7 mouse cellular contexts compared by ENCODE assay signal in the genomic region with DNA sequence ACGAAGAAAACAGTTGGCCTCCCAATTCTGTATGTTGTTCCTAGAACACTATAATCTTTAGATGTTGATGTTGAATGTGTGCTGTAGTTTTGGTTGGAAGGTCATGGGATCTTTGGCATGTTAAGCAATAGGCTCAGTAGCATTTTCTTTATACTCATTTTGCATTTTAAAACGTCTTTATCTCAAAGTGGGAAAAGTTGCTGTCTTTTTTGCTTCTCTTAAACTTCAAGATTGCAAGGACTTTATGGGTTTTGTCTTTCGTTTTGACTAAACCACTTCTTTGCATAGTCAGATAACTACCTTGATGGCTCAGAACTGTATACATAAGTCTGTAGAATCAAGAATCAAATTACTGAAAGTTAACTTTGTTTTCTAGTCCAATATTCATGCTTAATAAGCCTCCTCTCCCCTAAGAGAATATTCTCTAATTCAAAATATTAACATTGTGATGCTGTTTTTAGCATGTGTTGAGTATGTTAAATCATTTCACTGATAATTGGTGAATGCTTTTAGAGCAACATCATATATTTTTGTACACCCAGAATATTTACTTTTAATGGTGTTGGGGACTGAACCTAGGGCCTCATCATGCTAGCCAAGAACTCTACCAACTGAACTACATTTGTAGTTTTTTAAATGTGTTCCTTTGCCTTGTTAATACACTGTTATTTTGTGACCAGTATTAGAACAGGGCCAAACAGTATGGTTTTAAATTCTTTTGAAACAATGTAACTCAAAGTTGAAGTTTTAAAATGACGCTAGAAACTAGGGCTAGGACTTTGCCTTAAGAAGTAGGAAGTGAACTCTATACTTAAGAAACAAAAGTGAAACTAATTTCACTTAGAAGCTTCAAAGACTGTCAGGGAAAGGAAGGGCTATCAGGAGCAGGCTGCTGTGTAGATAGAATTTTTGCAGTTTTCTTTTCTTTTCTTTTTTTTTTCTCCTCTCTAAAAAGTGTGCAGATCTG. TPM values are rescaled to one million over a fixed set of nuclear protein-coding genes. Genes with fewer than 3 reads are reported as not detected.
DNase-seq lines count a peak whose midpoint lies in the region; ATAC-seq and TF ChIP-seq lines count a peak whose summit lies in the region.

No protein-coding gene starts in this region.

- TF ChIP-seq POLR2A in MEL (IDR thresholded peaks at IDR 0.05; ENCODE audit: control insufficient read depth in 1 of 2, insufficient read depth in 1 of 2, low read depth in 1 of 2, low read length in 2 of 2, poor library complexity in 1 of 2): no peak

- H3K36me3 ChIP-seq in MEL (ENCODE audit: control insufficient read depth in 1 of 2, insufficient read depth in 2 of 2, low read length in 2 of 2): peaks cover 0 to 20% of the 10 kb centered on the region in 2 experiments; a peak in 2 of 4 replicates
- no peaks in the 10 kb centered on the region for H3K36me3 ChIP-seq in hindbrain, embryonic 10.5 days

- no peak for TF ChIP-seq CTCF in MEL (IDR thresholded peaks at IDR 0.05 in 2 of 3, conservative IDR thresholded peaks at IDR 0.05 in 1 of 3; ENCODE audit: control insufficient read depth in 1 of 3, insufficient read depth in 1 of 3, low read depth in 2 of 3, low read length in 3 of 3, poor library complexity in 1 of 3, severe bottlenecking in 1 of 3)

- TF ChIP-seq EP300 in MEL (IDR thresholded peaks at IDR 0.05; ENCODE audit: low read depth in 1 of 2, low read length in 2 of 2): no peak

- TF ChIP-seq RAD21 in MEL (IDR thresholded peaks at IDR 0.05; ENCODE audit: low read depth, low read length): no peak

- H3K4me1 ChIP-seq in MEL (ENCODE audit: control insufficient read depth in 1 of 2, insufficient read depth in 2 of 2, low read length in 2 of 2): peaks cover 12 to 13% of the 10 kb centered on the region in 2 experiments
- H3K4me1 ChIP-seq in hindbrain, embryonic 10.5 days (replicated peaks): peaks cover 57% of the 10 kb centered on the region

- ATAC-seq in megakaryocyte, adult 5-6 weeks (ENCODE audit: poor library complexity, severe bottlenecking): peak; percentile 47

- WGBS in hindbrain, embryonic 10.5 days: 64% methylated on average over 4 of the region's 4 CpGs

- peak overlapping the region; percentile 95 for H3K9ac ChIP-seq in MEL (ENCODE audit: control insufficient read depth, low read depth, low read length, poor library complexity, severe bottlenecking)

- peak overlapping the region; percentile 19 to 83; a peak in 3 of 4 replicates for H3K4me3 ChIP-seq in MEL (ENCODE audit: control insufficient read depth in 1 of 2, insufficient read depth in 1 of 2, low read depth in 2 of 2, low read length in 2 of 2)
- peak overlapping the region; percentile 85 for H3K4me3 ChIP-seq in hindbrain, embryonic 10.5 days

- peak overlapping the region; percentile 51 for H3K27ac ChIP-seq in MEL (ENCODE audit: control insufficient read depth, low read depth, low read length)
- H3K27ac ChIP-seq in hindbrain, embryonic 10.5 days: no peak overlapping the region

- no peaks in the 10 kb centered on the region for H3K9me3 ChIP-seq in MEL (replicated peaks; ENCODE audit: insufficient read depth, low read length)
- H3K9me3 ChIP-seq in hindbrain, embryonic 10.5 days: no peaks in the 10 kb centered on the region

- DNase-seq in CD4-positive helper T cell, adult 2 months (ENCODE audit: low read depth, low spot score): peak; percentile 70
- DNase-seq in MEL (ENCODE audit: low read depth, low spot score): peak; percentile 67
- DNase-seq in hindbrain, embryonic 10.5 days (ENCODE audit: low spot score): no peak
- DNase-seq in adrenal gland, adult 18-20 months (ENCODE audit: low spot score in 2 of 2): no peak
- DNase-seq in right cerebral cortex, postnatal 10 days (ENCODE audit: low spot score in 2 of 2): no peak
- DNase-seq in left cerebral cortex, adult 18-20 months (ENCODE audit: low spot score in 2 of 2): no peak

- no peaks in the 10 kb centered on the region for H3K27me3 ChIP-seq in MEL (ENCODE audit: control insufficient read depth in 1 of 2, insufficient read depth in 2 of 2, low read length in 2 of 2)
- H3K27me3 ChIP-seq in hindbrain, embryonic 10.5 days (ENCODE audit: insufficient read depth, poor library complexity, severe bottlenecking): no peaks in the 10 kb centered on the region

- H3K79me2 ChIP-seq in MEL (ENCODE audit: control insufficient read depth, insufficient read depth, low read length, poor library complexity): peaks cover 47% of the 10 kb centered on the region

TF ChIP-seq in MEL, 35 proteins besides CTCF, POLR2A, EP300 and RAD21:
- TF ChIP-seq ZMIZ1 (IDR thresholded peaks at IDR 0.05; ENCODE audit: low read depth, low read length): no peak
- no peak for TF ChIP-seq ZNF384 (IDR thresholded peaks at IDR 0.05; ENCODE audit: low read depth, low read length)
- TF ChIP-seq BHLHE40 (IDR thresholded peaks at IDR 0.05; ENCODE audit: borderline replicate concordance, low read depth, low read length): no peak
- peak; percentile 89; the same call in 1 of the 2 replicates for TF ChIP-seq CHD1 (IDR thresholded peaks at IDR 0.05; ENCODE audit: low read depth, low read length)
- TF ChIP-seq TBP (IDR thresholded peaks at IDR 0.05; ENCODE audit: low read depth, low read length): no peak
- no peak for TF ChIP-seq UBTF (IDR thresholded peaks at IDR 0.05; ENCODE audit: borderline replicate concordance, insufficient read depth, low read depth, low read length)
- no peak for TF ChIP-seq JUND (IDR thresholded peaks at IDR 0.05; ENCODE audit: low read depth, low read length)
- peak; percentile 32; the same call in 1 of the 2 replicates for TF ChIP-seq NELFE (IDR thresholded peaks at IDR 0.05; ENCODE audit: low read depth, low read length)
- TF ChIP-seq MAX (IDR thresholded peaks at IDR 0.05; ENCODE audit: low read length): peak; percentile 44; the same call in 1 of the 2 replicates
- TF ChIP-seq ZC3H11A (IDR thresholded peaks at IDR 0.05; ENCODE audit: low read depth, low read length): no peak
- no peak for TF ChIP-seq GATA1 (IDR thresholded peaks at IDR 0.05; ENCODE audit: low read depth, low read length)
- peak; percentile 86; the same call in 1 of the 2 replicates for TF ChIP-seq SIN3A (IDR thresholded peaks at IDR 0.05; ENCODE audit: low read length)
- 0 out of 2 replicates have a peak, but pooled peaks have one; percentile 2 for TF ChIP-seq MYC (IDR thresholded peaks at IDR 0.05; ENCODE audit: low read depth, low read length)
- TF ChIP-seq MXI1 (IDR thresholded peaks at IDR 0.05; ENCODE audit: low read depth, low read length): peak; percentile 65
- TF ChIP-seq SMC3 (IDR thresholded peaks at IDR 0.05; ENCODE audit: low read depth, low read length): no peak
- no peak for TF ChIP-seq POLR2AphosphoS2 (IDR thresholded peaks at IDR 0.05; ENCODE audit: low read length)
- TF ChIP-seq USF2 (IDR thresholded peaks at IDR 0.05; ENCODE audit: borderline replicate concordance in 1 of 2, insufficient read depth in 1 of 2, low read depth in 1 of 2, low read length in 2 of 2): no peak
- no peak for TF ChIP-seq USF1 (IDR thresholded peaks at IDR 0.05; ENCODE audit: low read depth, low read length)
- no peak for TF ChIP-seq POLR2AphosphoS5 (IDR thresholded peaks at IDR 0.05; ENCODE audit: borderline replicate concordance, low read depth, low read length)
- no peak for TF ChIP-seq ELF1 (IDR thresholded peaks at IDR 0.05; ENCODE audit: low read depth, low read length)
- no peak for TF ChIP-seq KAT2A (conservative IDR thresholded peaks at IDR 0.05; ENCODE audit: low read depth, low read length)
- TF ChIP-seq MAZ (IDR thresholded peaks at IDR 0.05; ENCODE audit: low read depth, low read length): no peak
- no peak; the same call in 1 of the 2 replicates for TF ChIP-seq HCFC1 (IDR thresholded peaks at IDR 0.05; ENCODE audit: low read depth, low read length)
- TF ChIP-seq E2F4 (IDR thresholded peaks at IDR 0.05; ENCODE audit: borderline replicate concordance, low read depth, low read length): no peak
- TF ChIP-seq ZKSCAN1 (IDR thresholded peaks at IDR 0.05; ENCODE audit: low read depth, low read length): no peak
- no peak for TF ChIP-seq NRF1 (IDR thresholded peaks at IDR 0.05; ENCODE audit: insufficient read depth, low read depth, low read length, poor library complexity, severe bottlenecking)
- no peak for TF ChIP-seq CHD2 (IDR thresholded peaks at IDR 0.05; ENCODE audit: low read length)
- no peak for TF ChIP-seq TCF12 (IDR thresholded peaks at IDR 0.05; ENCODE audit: low read depth, low read length)
- no peak for TF ChIP-seq MAFK (IDR thresholded peaks at IDR 0.05; ENCODE audit: borderline replicate concordance, low read depth, low read length)
- TF ChIP-seq MEF2A (IDR thresholded peaks at IDR 0.05; ENCODE audit: extremely low read depth, insufficient replicate concordance, low read depth, low read length, poor library complexity, severe bottlenecking): no peak
- peak; percentile 79 for TF ChIP-seq ETS1 (IDR thresholded peaks at IDR 0.05; ENCODE audit: low read depth, low read length)
- TF ChIP-seq TAL1 (IDR thresholded peaks at IDR 0.05; ENCODE audit: low read length): no peak
- TF ChIP-seq GABPA (IDR thresholded peaks at IDR 0.05; ENCODE audit: low read depth, low read length): no peak
- TF ChIP-seq RCOR1 (IDR thresholded peaks at IDR 0.05; ENCODE audit: low read depth, low read length): no peak
- TF ChIP-seq MYB (IDR thresholded peaks at IDR 0.05; ENCODE audit: low read depth, low read length): no peak

RNA-seq across cellular contexts. Expression of a gene that starts 2.2 kb away (rescaled TPM):
- total RNA-seq in MEL (2012; rRNA removed): 45.5 and 45.6 TPM in 2 replicates
- polyA plus RNA-seq in MEL (2012; ENCODE audit: insufficient read depth in 1 of 2, insufficient read length in 2 of 2, low read depth in 1 of 2, low replicate concordance in 2 of 2, missing spikeins in 1 of 2): 10 to 100 TPM in 1 of 2 experiments, not detected in 1; 43.0 TPM
- polyA plus RNA-seq in hindbrain, embryonic 10.5 days (2016; fragmentation: Nextera tagmentation; extraction: Ambion mirVana): 15.1 and 20.8 TPM in 2 replicates
- total RNA-seq in megakaryocyte, adult 5-6 weeks (2015): 147 and 155 TPM in 2 replicates
- 160 and 174 TPM in 2 replicates for total RNA-seq in megakaryocyte, adult 5-6 weeks (2017)
- total RNA-seq in adrenal gland, adult 18-20 months (2021): 10 to 100 TPM; 39.5 to 45.6 TPM
- total RNA-seq in left cerebral cortex, adult 18-20 months (2021): 10 to 100 TPM; 35.1 to 35.6 TPM

Comparison
In these comparisons a context has a peak if more than half of its experiments do, and no peak if none do; other contexts are left out.
1. DNase-seq: peak in CD4-positive helper T cell, adult 2 months (single experiment) and MEL (single experiment); none in hindbrain, embryonic 10.5 days (single experiment), adrenal gland, adult 18-20 months (0 of 2), right cerebral cortex, postnatal 10 days (0 of 2) and left cerebral cortex, adult 18-20 months (0 of 2).